Mouse (Mus musculus) liver, embryonic 11.5 days (tissue): ENCODE measurements around the gene Aplp2. TPM values are rescaled to one million over a fixed set of nuclear protein-coding genes. Genes with fewer than 3 reads are reported as not detected.

Experiments
- ATAC-seq: fragments of 200-750 bp; cut with Nextera tagmentation; replicated peaks from 2 replicates; pipeline ENCODE4 v1.8.0; 2017; ENCODE audit warnings: moderate number of reproducible peaks, mild to moderate bottlenecking, moderate TSS enrichment, moderate library complexity; ENCODE audit not compliant: low FRiP score
- DNase-seq: peaks from one replicate; pipeline ENCODE4 v3.0.0-alpha.2; 2017; ENCODE audit warnings: low spot score
- H3K27ac ChIP-seq: fragments of 300-500 bp; sonication (generic); 2 replicates; pipeline ENCODE4 v1.5.1; 2014; ENCODE audit warnings: mild to moderate bottlenecking, low read depth, low read length, control low read depth
- H3K27me3 ChIP-seq: fragments of 300-500 bp; sonication (generic); replicated peaks from 2 replicates; pipeline ENCODE4 v1.6.1; 2014; ENCODE audit warnings: low read length, mixed read lengths; ENCODE audit not compliant: control insufficient read depth, insufficient read depth
- H3K36me3 ChIP-seq: fragments of 300-500 bp; sonication (generic); 2 replicates; pipeline ENCODE4 v1.6.1; 2014; ENCODE audit warnings: mild to moderate bottlenecking, low read length, moderate library complexity, mixed read lengths; ENCODE audit not compliant: control insufficient read depth, insufficient read depth
- H3K4me1 ChIP-seq: fragments of 300-500 bp; sonication (generic); replicated peaks from 2 replicates; pipeline ENCODE4 v1.6.1; 2014; ENCODE audit warnings: low read length, mixed read lengths; ENCODE audit not compliant: control insufficient read depth, insufficient read depth
- H3K4me2 ChIP-seq: fragments of 300-500 bp; sonication (generic); 2 replicates; pipeline ENCODE4 v1.6.1; 2014; ENCODE audit warnings: mild to moderate bottlenecking, control low read depth, moderate library complexity
- H3K4me3 ChIP-seq: fragments of 300-500 bp; sonication (generic); 2 replicates; pipeline ENCODE4 v1.5.1; 2014; ENCODE audit warnings: low read depth, low read length, control low read depth
- H3K9ac ChIP-seq: fragments of 300-500 bp; sonication (generic); 2 replicates; pipeline ENCODE4 v1.6.1; 2014; ENCODE audit warnings: low read depth, low read length, control low read depth
- H3K9me3 ChIP-seq: fragments of 300-500 bp; sonication (generic); 2 replicates; pipeline ENCODE4 v1.6.1; 2016; ENCODE audit warnings: low read length, inconsistent platforms, mixed read lengths; ENCODE audit not compliant: control insufficient read depth
- WGBS: fragments of 180-500 bp; shearing (Covaris S2); extraction: QIAGEN DNeasy Blood & Tissue Kit; methylation state at CpG from one replicate; pipeline ENCODE4 v1.1.7; 2014; 5-methylcytosine and 5-hydroxymethylcytosine counted together
- polyA plus RNA-seq: library from polyadenylated mRNA; unstranded; fragments of >200 nt; fragmentation: Nextera tagmentation; extraction: Ambion mirVana; gene quantifications from 2 replicates; pipeline ENCODE4 v1.2.1, GENCODE M21; 2014

The Aplp2 gene
- polyA plus RNA-seq, 1 experiment from 2014 or later: 256 TPM

DNA sequence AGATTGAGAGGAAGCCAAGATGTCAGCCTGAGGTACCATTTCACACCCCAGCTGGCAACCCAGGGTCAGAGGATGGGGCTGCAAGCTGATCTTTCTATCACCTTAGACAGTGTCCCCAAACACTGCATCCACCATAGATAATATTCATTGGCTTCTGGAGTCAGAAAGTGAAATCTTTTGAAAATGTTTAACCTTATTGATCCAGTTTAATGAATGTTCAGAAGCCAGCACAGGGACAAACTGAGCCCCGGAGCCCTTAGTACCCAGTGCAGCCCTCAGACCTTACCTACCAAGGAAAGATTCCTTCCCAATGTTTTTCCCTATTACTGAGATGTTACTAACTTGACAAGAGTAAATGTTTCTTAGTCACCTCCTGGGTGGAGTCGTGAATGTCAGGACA lies 26.9 kb upstream of the Aplp2 start:
- H3K36me3 ChIP-seq: no peaks in the 10 kb centered on the region
- no peaks in the 10 kb centered on the region for H3K4me1 ChIP-seq
- 66% methylated on average over 2 of the region's 2 CpGs for WGBS
- no peaks in the 10 kb centered on the region for H3K9me3 ChIP-seq
- H3K9ac ChIP-seq: no peak overlapping the region
- no peak overlapping the region for H3K27ac ChIP-seq
- DNase-seq (no peak), ATAC-seq (no peak)
- H3K4me2 ChIP-seq: no peak overlapping the region
- no peak overlapping the region for H3K4me3 ChIP-seq
- H3K27me3 ChIP-seq: no peaks in the 10 kb centered on the region

DNA sequence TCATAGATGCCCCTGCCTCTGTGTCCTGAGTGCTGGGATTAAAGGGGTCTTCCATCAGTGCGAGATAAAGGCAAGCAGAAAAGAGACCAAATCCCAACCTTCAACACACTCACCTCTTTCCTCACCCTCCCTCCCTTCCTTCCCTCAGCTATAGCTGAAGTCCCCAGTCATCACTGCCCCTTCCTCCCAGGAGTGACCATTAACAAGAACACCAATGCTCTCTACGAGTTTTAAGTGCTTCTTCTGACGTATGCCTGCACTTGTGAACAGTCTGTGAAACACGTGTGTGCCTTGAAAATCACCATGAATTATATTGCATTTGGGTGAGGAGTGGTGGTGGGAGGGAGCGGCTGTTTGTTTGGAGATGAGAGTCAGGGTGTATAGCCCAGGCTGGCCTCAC lies 24.5 kb upstream of the Aplp2 start:
- Histone ChIP-seq H3K36me3 (no peaks in the 10 kb centered on the region), H3K27me3 (no peaks in the 10 kb centered on the region), H3K4me3 (no peak overlapping the region), H3K9me3 (no peaks in the 10 kb centered on the region), H3K4me1 (no peaks in the 10 kb centered on the region), H3K27ac (no peak overlapping the region), H3K9ac (no peak overlapping the region), H3K4me2 (no peak overlapping the region)
- DNase-seq: no peak
- 72% methylated on average over 5 of the region's 5 CpGs for WGBS
- ATAC-seq: no peak

DNA sequence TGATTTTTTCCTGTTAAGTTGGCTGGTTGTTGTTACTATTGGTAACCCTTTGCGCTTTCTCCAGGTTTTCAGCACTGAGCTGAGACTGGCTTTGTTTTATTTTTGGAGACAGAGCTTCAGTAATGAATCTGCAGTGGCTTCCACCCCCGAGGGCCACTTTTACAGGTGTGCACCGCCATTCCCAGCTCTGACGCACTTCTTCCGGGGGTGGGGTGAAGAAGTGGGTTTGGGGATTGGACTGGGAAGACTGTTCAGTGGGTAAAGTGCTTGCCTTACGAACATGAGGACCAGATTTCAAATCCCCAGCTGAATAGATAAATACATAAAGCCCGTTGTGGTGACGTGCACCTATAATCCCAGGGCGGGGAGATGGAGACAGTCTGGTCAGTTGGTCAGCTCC lies 23.9 kb upstream of the Aplp2 start:
- Histone ChIP-seq H3K36me3 (no peaks in the 10 kb centered on the region), H3K9me3 (no peaks in the 10 kb centered on the region), H3K27ac (no peak overlapping the region), H3K4me1 (no peaks in the 10 kb centered on the region), H3K4me2 (no peak overlapping the region), H3K9ac (no peak overlapping the region), H3K27me3 (no peaks in the 10 kb centered on the region), H3K4me3 (no peak overlapping the region)
- DNase-seq: no peak
- no peak for ATAC-seq
- 81% methylated on average over 9 of the region's 9 CpGs for WGBS

DNA sequence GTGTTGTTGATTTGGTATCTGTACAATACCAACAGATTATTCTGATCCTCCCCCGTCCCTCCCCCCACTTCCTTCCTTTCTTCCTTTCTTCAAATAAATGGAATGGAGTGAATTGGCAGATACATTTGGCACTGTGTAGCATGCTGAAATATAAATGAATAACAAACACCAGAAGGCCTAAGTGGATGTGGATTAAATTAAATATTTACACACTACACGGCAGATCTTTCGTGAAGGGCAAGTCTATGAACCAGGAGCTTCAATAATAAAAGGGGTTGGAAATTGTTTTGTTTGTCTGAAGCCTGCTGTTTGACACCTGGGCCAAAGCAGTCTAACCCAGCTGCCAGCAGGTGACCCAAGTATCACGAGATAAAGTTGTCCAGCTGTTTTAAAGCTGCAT lies 23.4 kb upstream of the Aplp2 start:
- WGBS: 61% methylated on average over 4 of the region's 4 CpGs
- DNase-seq: no peak

DNA sequence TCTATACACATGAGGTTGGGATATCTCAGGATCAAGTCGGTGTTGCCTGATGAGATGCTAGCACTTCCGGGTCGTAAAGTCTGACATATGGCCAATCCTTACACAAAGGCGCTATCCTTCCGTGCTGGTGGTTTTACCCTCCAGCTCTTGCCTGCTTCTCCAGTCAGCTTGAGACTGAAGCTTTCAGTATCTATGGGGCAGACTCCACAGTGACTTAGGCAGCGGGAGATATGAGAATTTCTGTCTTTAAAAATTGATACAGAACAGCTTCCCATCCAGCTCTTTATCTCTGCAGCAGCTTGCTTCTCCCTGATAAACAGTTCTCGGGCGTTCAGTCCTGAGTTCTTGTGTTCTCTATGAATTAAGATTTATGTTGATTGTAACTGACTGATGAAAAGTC lies 14.9 kb upstream of the Aplp2 start:
- Histone ChIP-seq H3K27me3 (no peaks in the 10 kb centered on the region), H3K9ac (no peak overlapping the region), H3K36me3 (no peaks in the 10 kb centered on the region), H3K4me2 (peak overlapping the region; percentile 8), H3K4me1 (peaks cover 15% of the 10 kb centered on the region), H3K9me3 (no peaks in the 10 kb centered on the region), H3K4me3 (no peak overlapping the region), H3K27ac (no peak overlapping the region; the same call in 1 of the 2 replicates)
- ATAC-seq (peak; percentile 89), DNase-seq (no peak)
- WGBS: 47% methylated on average over 8 of the region's 8 CpGs

More for the DNA sequence above, 23.4 kb upstream of the Aplp2 start:
- no peaks in the 10 kb centered on the region for H3K9me3 ChIP-seq
- no peak overlapping the region for H3K9ac ChIP-seq
- no peak for ATAC-seq
- H3K36me3 ChIP-seq: no peaks in the 10 kb centered on the region
- H3K4me2 ChIP-seq: no peak overlapping the region
- H3K27me3 ChIP-seq: no peaks in the 10 kb centered on the region
- H3K4me3 ChIP-seq: no peak overlapping the region
- no peak overlapping the region for H3K27ac ChIP-seq
- H3K4me1 ChIP-seq: no peaks in the 10 kb centered on the region

DNA sequence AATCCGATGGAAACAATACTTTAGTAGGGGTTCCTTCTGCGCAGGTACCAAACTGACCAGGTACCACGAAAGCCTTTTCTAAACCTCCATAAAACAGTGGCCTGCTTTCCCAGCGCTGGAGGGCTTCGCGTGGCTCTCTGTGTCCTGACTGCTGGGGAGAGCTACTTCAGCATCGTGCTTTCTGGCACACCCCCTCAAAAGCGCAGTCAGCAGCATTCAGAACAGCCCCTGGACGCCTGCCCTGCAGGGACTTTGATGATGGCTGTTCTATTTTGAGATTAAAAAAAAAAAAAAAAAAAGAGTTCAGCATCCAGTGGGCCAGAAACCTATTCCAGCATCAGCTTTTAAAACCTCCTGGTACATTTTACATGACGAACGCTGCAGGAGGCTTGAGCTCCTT lies 14.2 kb upstream of the Aplp2 start:
- WGBS: 82% methylated on average over 11 of the region's 11 CpGs
- Histone ChIP-seq H3K9me3 (no peaks in the 10 kb centered on the region), H3K27ac (no peak overlapping the region), H3K9ac (no peak overlapping the region), H3K36me3 (no peaks in the 10 kb centered on the region), H3K27me3 (no peaks in the 10 kb centered on the region), H3K4me3 (no peak overlapping the region), H3K4me2 (no peak overlapping the region), H3K4me1 (peaks cover 15% of the 10 kb centered on the region)
- ATAC-seq (no peak), DNase-seq (no peak)

DNA sequence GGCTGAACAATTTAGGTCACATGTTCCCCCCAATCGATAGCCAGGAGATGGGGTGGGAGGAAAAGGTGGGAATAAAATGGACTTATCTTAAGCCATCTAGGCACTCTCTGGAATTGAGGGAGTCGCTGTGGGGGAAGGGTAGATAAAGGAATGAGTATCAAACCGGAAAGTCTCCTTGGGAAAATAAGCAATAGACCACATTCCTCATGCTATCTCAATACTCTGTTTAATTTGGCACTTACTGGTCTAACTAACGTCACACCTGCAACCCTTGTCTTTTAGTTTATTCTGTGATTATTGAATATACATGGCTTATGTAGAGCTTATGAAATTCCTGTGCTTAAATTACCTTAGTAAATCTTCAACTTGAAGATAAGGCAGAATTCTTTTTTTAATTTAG lies 11.9 kb upstream of the Aplp2 start:
- no peak overlapping the region for H3K27ac ChIP-seq
- H3K4me1 ChIP-seq: peaks cover 15% of the 10 kb centered on the region
- H3K9me3 ChIP-seq: no peaks in the 10 kb centered on the region
- no peak overlapping the region for H3K4me2 ChIP-seq
- ATAC-seq (no peak), DNase-seq (no peak)
- 71% methylated on average over 4 of the region's 4 CpGs for WGBS
- H3K9ac ChIP-seq: no peak overlapping the region
- H3K27me3 ChIP-seq: no peaks in the 10 kb centered on the region
- H3K4me3 ChIP-seq: no peak overlapping the region
- H3K36me3 ChIP-seq: no peaks in the 10 kb centered on the region

DNA sequence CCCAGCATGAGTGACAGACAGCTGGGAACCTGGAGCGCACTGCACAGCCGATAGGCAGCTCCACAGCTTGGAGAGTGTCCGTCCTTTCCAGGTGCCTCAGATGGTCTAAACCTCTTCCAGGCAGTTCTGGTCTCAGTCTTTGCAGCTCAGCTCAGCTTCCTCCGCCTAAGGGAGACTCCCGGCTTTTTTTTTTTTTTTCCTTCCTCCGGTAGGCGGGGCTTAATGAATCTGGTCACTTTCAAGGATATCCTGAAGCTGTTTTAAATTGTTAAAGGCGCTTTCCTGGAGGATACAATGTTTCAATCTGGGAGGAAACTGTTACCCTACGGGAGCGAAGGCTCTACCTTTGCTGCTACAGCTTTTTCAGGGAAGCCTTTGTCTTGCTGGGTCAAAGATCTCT lies 9.6 kb upstream of the Aplp2 start:
- DNase-seq (no peak), ATAC-seq (0 out of 2 replicates have a peak, but pooled peaks have one; percentile 31)
- Histone ChIP-seq H3K27me3 (no peaks in the 10 kb centered on the region), H3K27ac (no peak overlapping the region), H3K9ac (no peak overlapping the region), H3K4me2 (no peak overlapping the region; the same call in 1 of the 2 replicates), H3K9me3 (no peaks in the 10 kb centered on the region), H3K4me1 (peaks cover 11% of the 10 kb centered on the region), H3K4me3 (no peak overlapping the region), H3K36me3 (no peaks in the 10 kb centered on the region)
- WGBS: 32% methylated on average over 10 of the region's 10 CpGs

DNA sequence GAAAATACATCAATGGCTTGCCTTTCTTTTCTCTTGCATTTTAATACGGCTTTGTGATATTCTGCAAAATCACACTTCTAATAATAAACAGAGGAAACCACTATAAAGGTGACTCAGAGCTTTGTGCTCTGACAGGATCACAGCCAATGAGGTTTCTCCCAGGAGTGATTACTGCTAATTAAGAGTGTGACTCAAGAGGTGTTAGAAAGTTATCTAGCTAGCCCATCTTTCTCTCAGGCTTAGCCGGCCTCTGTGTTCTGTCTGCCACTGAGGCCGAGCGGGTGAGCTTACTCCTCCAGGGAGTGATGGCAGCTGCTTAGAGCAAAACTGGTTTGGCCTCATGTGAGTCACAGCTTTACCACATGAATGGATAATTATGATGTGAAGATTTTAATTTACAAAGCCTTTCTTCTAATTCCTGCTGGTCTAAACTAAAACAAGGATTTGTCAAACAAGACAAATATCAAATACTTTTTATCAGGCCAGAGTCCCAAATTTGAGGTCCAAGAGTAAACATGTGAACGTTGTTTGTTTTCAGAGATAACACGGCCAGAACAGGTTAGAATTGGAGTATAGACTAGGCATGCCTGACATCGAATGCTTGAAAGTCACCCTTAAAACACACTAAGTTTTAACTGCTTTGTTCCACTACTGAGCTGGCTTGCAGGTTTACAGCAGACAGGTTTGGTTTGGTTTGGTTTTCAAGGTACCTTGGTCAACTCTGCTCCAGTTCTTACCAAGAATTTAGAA lies 6.2 kb upstream of the Aplp2 start:
- 38% methylated on average over 7 of the region's 7 CpGs for WGBS
- ATAC-seq: peak; percentile 31; the same call in 1 of the 2 replicates
- no peak overlapping the region for H3K27ac ChIP-seq

More for the DNA sequence above, 6.2 kb upstream of the Aplp2 start:
- no peaks in the 10 kb centered on the region for H3K36me3 ChIP-seq
- H3K4me2 ChIP-seq: no peak overlapping the region
- no peaks in the 10 kb centered on the region for H3K9me3 ChIP-seq
- no peaks in the 10 kb centered on the region for H3K27me3 ChIP-seq
- peaks cover 7% of the 10 kb centered on the region; the same call in 1 of the 2 replicates for H3K4me1 ChIP-seq
- H3K9ac ChIP-seq: no peak overlapping the region
- H3K4me3 ChIP-seq: no peak overlapping the region
- DNase-seq: no peak
